Mouse (Mus musculus): ENCODE data around the gene Naf1. TPM values are rescaled to one million over a fixed set of nuclear protein-coding genes. Genes with fewer than 3 reads are reported as not detected.

Naf1 gene
- 14.2 and 15.5 TPM in 2 replicates for total RNA-seq (2017)

GRCm38 (mm10) chr8:66860023-66860422 lies at the start of gene Naf1:
Naf1 (plus strand) TSS chr8:66860217.
- ATAC-seq (replicated peaks in 1 of 2; ENCODE audit: insufficient read depth in 1 of 2, low FRiP score in 2 of 2, low TSS enrichment in 1 of 2, low read depth in 1 of 2, poor library complexity in 2 of 2, severe bottlenecking in 2 of 2): peak; percentile 94 to 97

GRCm38 (mm10) chr8:66860921-66861588 lies 1.0 kb downstream of the Naf1 start:
- peak in 1 of 2 experiments; percentile 16; a peak in 2 of 4 replicates for ATAC-seq (replicated peaks in 1 of 2; ENCODE audit: insufficient read depth in 1 of 2, low FRiP score in 2 of 2, low TSS enrichment in 1 of 2, low read depth in 1 of 2, poor library complexity in 2 of 2, severe bottlenecking in 2 of 2)

- no peak for ATAC-seq (replicated peaks in 1 of 2; ENCODE audit: insufficient read depth in 1 of 2, low FRiP score in 2 of 2, low TSS enrichment in 1 of 2, low read depth in 1 of 2, poor library complexity in 2 of 2, severe bottlenecking in 2 of 2)
Measured at GRCm38 (mm10) chr8:66861589-66862500, 1.8 kb downstream of the Naf1 start.

GRCm38 (mm10) chr8:66863761-66864160 lies 3.7 kb downstream of the Naf1 start:
- ATAC-seq (replicated peaks in 1 of 2; ENCODE audit: insufficient read depth in 1 of 2, low FRiP score in 2 of 2, low TSS enrichment in 1 of 2, low read depth in 1 of 2, poor library complexity in 2 of 2, severe bottlenecking in 2 of 2): no peak

DNA sequence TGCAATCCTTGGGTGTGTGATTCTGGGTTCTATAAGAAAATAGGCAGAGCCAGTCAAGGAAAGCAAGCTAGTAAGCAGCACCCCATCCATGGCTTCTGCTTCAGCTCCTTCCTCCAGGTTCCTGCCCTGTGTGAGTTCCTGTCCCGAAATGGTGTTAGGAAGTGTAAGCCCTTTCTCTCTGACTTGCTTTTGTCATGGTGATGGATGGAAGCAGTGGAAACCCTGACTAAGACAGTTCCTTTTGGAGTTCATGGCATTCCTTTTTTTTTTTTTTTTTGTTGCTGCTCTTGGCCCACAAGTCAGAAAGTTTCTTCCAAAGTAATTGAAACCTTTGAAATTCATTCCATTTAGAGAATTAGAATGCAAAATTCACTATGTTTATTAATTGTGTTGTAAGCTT lies 5.1 kb downstream of the Naf1 start:
- no peak for ATAC-seq (replicated peaks in 1 of 2; ENCODE audit: insufficient read depth in 1 of 2, low FRiP score in 2 of 2, low TSS enrichment in 1 of 2, low read depth in 1 of 2, poor library complexity in 2 of 2, severe bottlenecking in 2 of 2)

- no peak for ATAC-seq (replicated peaks in 1 of 2; ENCODE audit: insufficient read depth in 1 of 2, low FRiP score in 2 of 2, low TSS enrichment in 1 of 2, low read depth in 1 of 2, poor library complexity in 2 of 2, severe bottlenecking in 2 of 2)
Measured at GRCm38 (mm10) chr8:66867679-66868078, 7.7 kb downstream of the Naf1 start.

GRCm38 (mm10) chr8:66869211-66869932 lies 9.4 kb downstream of the Naf1 start:
- no peak for ATAC-seq (replicated peaks in 1 of 2; ENCODE audit: insufficient read depth in 1 of 2, low FRiP score in 2 of 2, low TSS enrichment in 1 of 2, low read depth in 1 of 2, poor library complexity in 2 of 2, severe bottlenecking in 2 of 2)

- no peak for ATAC-seq (replicated peaks in 1 of 2; ENCODE audit: insufficient read depth in 1 of 2, low FRiP score in 2 of 2, low TSS enrichment in 1 of 2, low read depth in 1 of 2, poor library complexity in 2 of 2, severe bottlenecking in 2 of 2)
Measured at GRCm38 (mm10) chr8:66883866-66884265, 23.8 kb downstream of the Naf1 start.

DNA sequence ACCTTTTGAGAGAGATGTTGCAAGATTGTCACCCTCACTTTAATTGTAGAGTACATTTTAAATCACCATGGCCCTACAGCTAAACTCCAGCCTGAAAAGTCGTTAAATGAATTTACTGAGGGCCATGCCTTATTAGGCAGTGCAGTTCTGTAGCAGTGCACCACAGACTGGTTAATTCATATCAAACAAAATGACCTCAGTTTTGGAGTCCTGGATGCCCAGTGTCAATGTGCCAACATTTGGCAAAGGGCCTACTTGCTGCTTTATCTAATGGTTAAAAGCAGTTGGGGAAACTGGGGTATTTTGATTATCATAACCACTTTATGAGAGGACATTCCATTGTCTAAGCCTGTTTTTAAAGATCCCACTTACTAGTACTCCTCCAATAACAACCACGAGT lies 31.9 kb downstream of the Naf1 start:
- no peak for ATAC-seq (replicated peaks in 1 of 2; ENCODE audit: insufficient read depth in 1 of 2, low FRiP score in 2 of 2, low TSS enrichment in 1 of 2, low read depth in 1 of 2, poor library complexity in 2 of 2, severe bottlenecking in 2 of 2)

GRCm38 (mm10) chr8:66905000-66905399 lies 45.0 kb downstream of the Naf1 start:
- no peak for ATAC-seq (replicated peaks in 1 of 2; ENCODE audit: insufficient read depth in 1 of 2, low FRiP score in 2 of 2, low TSS enrichment in 1 of 2, low read depth in 1 of 2, poor library complexity in 2 of 2, severe bottlenecking in 2 of 2)

- ATAC-seq (replicated peaks in 1 of 2; ENCODE audit: insufficient read depth in 1 of 2, low FRiP score in 2 of 2, low TSS enrichment in 1 of 2, low read depth in 1 of 2, poor library complexity in 2 of 2, severe bottlenecking in 2 of 2): no peak
Measured at GRCm38 (mm10) chr8:66905557-66905956, 45.5 kb downstream of the Naf1 start.

- no peak for ATAC-seq (replicated peaks in 1 of 2; ENCODE audit: insufficient read depth in 1 of 2, low FRiP score in 2 of 2, low TSS enrichment in 1 of 2, low read depth in 1 of 2, poor library complexity in 2 of 2, severe bottlenecking in 2 of 2)
Measured at GRCm38 (mm10) chr8:66906116-66906515, 46.1 kb downstream of the Naf1 start.

DNA sequence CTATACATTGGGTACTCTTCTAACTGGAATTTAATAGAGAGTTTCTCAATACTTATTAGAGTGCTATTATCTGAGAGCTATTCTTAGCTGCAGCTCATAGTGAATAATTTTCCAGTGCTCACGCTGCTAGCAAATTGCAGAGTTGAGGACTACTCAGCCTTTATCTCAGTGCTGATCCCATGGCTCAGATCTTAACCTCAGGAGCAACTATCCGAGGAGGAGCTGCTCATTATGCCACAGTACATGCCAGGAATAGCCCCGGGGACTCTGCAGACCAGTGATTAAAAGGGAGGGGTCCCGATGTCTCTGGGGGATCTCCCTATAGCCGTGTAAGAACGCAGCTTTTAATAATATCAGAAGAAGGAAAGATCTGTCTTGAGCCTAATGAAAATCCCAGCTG lies 50.7 kb downstream of the Naf1 start:
- no peak for ATAC-seq (replicated peaks in 1 of 2; ENCODE audit: insufficient read depth in 1 of 2, low FRiP score in 2 of 2, low TSS enrichment in 1 of 2, low read depth in 1 of 2, poor library complexity in 2 of 2, severe bottlenecking in 2 of 2)

DNA sequence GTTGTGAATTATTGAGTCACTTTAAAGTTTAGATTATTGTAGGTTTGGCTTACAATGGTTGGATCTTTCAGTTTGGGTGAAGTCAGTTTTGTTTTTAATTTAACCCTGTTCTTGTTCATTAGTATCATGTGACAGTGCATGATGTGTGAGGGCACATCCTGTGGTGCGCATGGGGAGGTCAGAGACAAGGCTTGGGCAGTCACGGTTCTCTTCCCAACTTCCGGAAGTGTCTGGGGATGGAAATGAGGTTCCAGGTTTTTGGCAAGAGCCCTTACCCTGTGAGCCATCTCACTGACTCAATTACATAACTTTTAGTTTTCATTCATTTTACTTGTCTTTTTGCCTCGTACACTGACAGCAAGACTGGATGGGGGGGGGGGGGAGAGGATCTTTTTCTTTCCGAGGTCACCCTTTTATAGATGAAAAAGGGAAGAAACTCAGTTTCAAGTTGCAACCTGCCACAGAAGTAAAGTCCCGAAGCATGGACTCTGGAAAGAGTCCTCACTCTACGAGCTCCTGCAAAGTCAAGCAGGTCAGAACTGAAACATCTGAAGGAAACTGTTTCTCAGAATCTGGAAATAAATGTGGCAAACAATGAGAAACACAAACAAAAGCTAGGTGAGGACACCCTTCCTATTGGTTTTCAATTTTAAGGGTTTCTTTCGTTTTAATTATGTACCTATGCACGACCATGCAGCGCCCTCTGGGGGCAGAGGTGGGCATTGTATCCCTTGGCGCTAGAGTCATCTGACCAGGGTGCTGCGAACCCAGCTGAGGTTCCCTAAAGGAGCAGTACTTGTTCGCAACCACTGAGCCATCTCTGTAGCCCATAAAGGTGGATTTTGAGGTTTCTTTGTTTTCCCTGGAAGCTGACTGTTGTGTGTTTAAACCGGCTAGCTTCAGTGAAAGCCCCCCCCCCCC lies 53.9 kb downstream of the Naf1 start:
- peak; percentile 80 to 83 for ATAC-seq (replicated peaks in 1 of 2; ENCODE audit: insufficient read depth in 1 of 2, low FRiP score in 2 of 2, low TSS enrichment in 1 of 2, low read depth in 1 of 2, poor library complexity in 2 of 2, severe bottlenecking in 2 of 2)

DNA sequence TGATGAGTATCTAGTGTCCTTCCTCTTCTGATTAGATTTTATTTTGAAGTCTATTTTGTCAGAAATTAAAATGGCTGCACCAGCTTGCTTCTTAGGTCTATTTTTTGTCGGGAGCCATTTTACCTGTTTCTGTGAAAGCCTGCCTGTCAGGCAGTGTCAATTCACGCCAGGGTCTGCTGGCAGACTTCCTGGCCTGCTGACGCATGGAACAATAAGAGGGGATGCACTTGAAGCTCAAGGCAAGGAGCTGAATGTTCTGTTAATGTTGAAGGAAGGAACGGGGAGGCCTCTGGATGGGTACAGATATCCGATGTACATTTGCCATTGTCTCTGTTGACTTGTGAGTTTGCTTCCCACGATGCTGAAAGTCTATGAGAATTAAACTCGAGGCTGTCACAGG lies 56.0 kb downstream of the Naf1 start:
- ATAC-seq (replicated peaks in 1 of 2; ENCODE audit: insufficient read depth in 1 of 2, low FRiP score in 2 of 2, low TSS enrichment in 1 of 2, low read depth in 1 of 2, poor library complexity in 2 of 2, severe bottlenecking in 2 of 2): no peak

DNA sequence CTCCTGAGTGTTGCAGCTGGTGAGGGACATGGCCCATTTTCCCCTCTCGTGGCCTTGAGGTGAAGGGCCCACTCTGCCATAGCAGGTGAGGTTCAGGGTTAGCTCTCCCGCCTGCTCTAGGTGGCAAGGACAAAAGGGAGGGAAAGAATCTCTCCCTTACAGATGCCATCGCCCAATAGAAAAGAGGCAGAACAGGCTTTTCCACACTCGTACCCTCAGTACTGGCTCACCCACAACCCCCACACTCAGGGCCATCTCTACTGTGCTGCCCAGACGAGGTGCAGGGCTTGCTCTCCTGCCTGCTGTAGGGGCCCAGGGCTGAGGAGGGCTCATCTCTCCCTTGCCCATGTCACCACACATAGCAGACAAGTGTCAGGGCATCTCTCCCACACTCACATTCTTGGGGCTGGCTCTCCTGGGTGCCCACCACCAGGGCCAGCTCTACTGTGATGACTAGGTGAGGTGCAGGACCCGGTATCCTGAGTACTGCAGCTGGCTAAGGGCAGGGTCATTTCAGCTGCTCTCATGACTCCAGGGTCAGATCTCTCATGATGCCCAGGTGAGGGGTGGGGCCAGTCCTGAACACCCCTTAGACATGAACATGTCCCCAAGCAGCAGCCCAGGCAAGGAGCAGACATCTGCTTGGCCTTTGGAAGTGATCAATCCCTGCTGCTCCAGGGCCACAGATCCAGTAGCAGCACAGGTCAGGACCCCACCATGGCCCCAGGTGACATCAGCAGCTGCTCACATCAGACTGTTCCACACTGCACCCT lies 57.9 kb downstream of the Naf1 start:
- no peak for ATAC-seq (replicated peaks in 1 of 2; ENCODE audit: insufficient read depth in 1 of 2, low FRiP score in 2 of 2, low TSS enrichment in 1 of 2, low read depth in 1 of 2, poor library complexity in 2 of 2, severe bottlenecking in 2 of 2)
